Mouse (Mus musculus) forebrain, postnatal 0 days (tissue): ENCODE results near the gene Ajap1. TPM values are rescaled to one million over a fixed set of nuclear protein-coding genes. Genes with fewer than 3 reads are reported as not detected.

Experiments used
- ATAC-seq: fragments of 200-750 bp; cut with Nextera tagmentation; 2 replicates; pipeline ENCODE4 v1.8.0; 2017; ENCODE audit warnings: mild to moderate bottlenecking, moderate library complexity
- DNase-seq: peaks from one replicate; pipeline ENCODE4 v3.0.0-alpha.2; 2015
- H3K27ac ChIP-seq: fragments of 300-500 bp; sonication (generic); 2 replicates; pipeline ENCODE4 v1.5.1; 2014; ENCODE audit warnings: low read depth, mild to moderate bottlenecking, antibody characterized with exemption, low read length, moderate library complexity, mixed read lengths
- H3K27me3 ChIP-seq: fragments of 300-500 bp; sonication (generic); 2 replicates; pipeline ENCODE4 v1.6.1; 2014; ENCODE audit warnings: mild to moderate bottlenecking, low read length, mixed read lengths; ENCODE audit not compliant: insufficient read depth
- H3K36me3 ChIP-seq: fragments of 300-500 bp; sonication (generic); 2 replicates; pipeline ENCODE4 v1.6.1; 2014; ENCODE audit warnings: mild to moderate bottlenecking, moderate library complexity; ENCODE audit not compliant: insufficient read depth
- H3K4me1 ChIP-seq: fragments of 300-500 bp; sonication (generic); 2 replicates; pipeline ENCODE4 v1.6.1; 2014; ENCODE audit warnings: antibody characterized with exemption; ENCODE audit not compliant: insufficient read depth
- H3K4me2 ChIP-seq: fragments of 300-500 bp; sonication (generic); 2 replicates; pipeline ENCODE4 v1.6.1; 2014; ENCODE audit warnings: low read depth, mild to moderate bottlenecking, moderate library complexity
- H3K4me3 ChIP-seq: fragments of 300-500 bp; sonication (generic); 2 replicates; pipeline ENCODE4 v1.5.1; 2014; ENCODE audit warnings: low read depth, low read length, mixed read lengths
- H3K9ac ChIP-seq: fragments of 300-500 bp; sonication (generic); 2 replicates; pipeline ENCODE4 v1.6.1; 2014; ENCODE audit warnings: mild to moderate bottlenecking
- H3K9me3 ChIP-seq: fragments of 300-500 bp; sonication (generic); 2 replicates; pipeline ENCODE4 v1.6.1; 2016; ENCODE audit warnings: low read length
- CTCF ChIP-seq: sonication (generic); IDR thresholded peaks from 2 replicates; pipeline ENCODE4 v1.5.1; 2016; ENCODE audit warnings: antibody characterized with exemption, control low read depth, low read depth
- WGBS: fragments of 180-500 bp; shearing (Covaris S2); extraction: QIAGEN DNeasy Blood & Tissue Kit; methylation state at CpG from one replicate; pipeline ENCODE4 v1.1.7; 2014; 5-methylcytosine and 5-hydroxymethylcytosine counted together
- polyA plus RNA-seq: library from polyadenylated mRNA; unstranded; fragments of >200 nt; fragmentation: Nextera tagmentation; extraction: Ambion mirVana; gene quantifications from 2 replicates; pipeline ENCODE4 v1.2.1, GENCODE M21; 2015
- total RNA-seq: library from RNA; depleted of rRNA; stranded (reverse); fragments of >200 nt; gene quantifications from 2 replicates; pipeline ENCODE4 v1.2.3, GENCODE M21; 2014; rRNA removed

Ajap1 gene
- total RNA-seq (26.5 and 40.4 TPM in 2 replicates), polyA plus RNA-seq (15.9 and 22.9 TPM in 2 replicates)

GRCm38 (mm10) chr4:153482459-153483338 is at the start of gene Ajap1:
TSS of gene Ajap1 (minus strand) at chr4:153482811.
- peaks cover 16% of the 10 kb centered on the region for H3K4me1 ChIP-seq
- ATAC-seq (peak; percentile 38), DNase-seq (peak; percentile 75)
- H3K4me2 ChIP-seq = peak within 1 kb of the TSS; percentile 76
- peak within 1 kb of the TSS; percentile 67; the same call in 1 of the 2 replicates for H3K27ac ChIP-seq
- no peaks in the 10 kb centered on the region for H3K36me3 ChIP-seq
- peak within 1 kb of the TSS; percentile 58 for H3K4me3 ChIP-seq
- H3K9me3 ChIP-seq = no peaks in the 10 kb centered on the region
- peak within 1 kb of the TSS; percentile 66 for H3K9ac ChIP-seq
- H3K27me3 ChIP-seq = peaks cover 13% of the 10 kb centered on the region
- TF ChIP-seq CTCF = no peak
- under 1% methylated on average over 78 of the region's 114 CpGs for WGBS

- Histone ChIP-seq H3K4me1 (no peaks in the 10 kb centered on the region), H3K4me2 (no peak overlapping the region), H3K36me3 (no peaks in the 10 kb centered on the region), H3K9me3 (no peaks in the 10 kb centered on the region), H3K27me3 (no peaks in the 10 kb centered on the region), H3K4me3 (no peak overlapping the region), H3K27ac (no peak overlapping the region), H3K9ac (no peak overlapping the region)
- ATAC-seq = no peak
- no peak for TF ChIP-seq CTCF
- WGBS = 78% methylated on average over 14 of the region's 14 CpGs
- DNase-seq = no peak
These were observed 47.9 kb upstream of the Ajap1 start for GRCm38 (mm10) chr4:153530536-153530935.

- H3K4me3 ChIP-seq = no peak overlapping the region
- H3K4me1 ChIP-seq = no peaks in the 10 kb centered on the region
- H3K27ac ChIP-seq = no peak overlapping the region
- TF ChIP-seq CTCF = no peak
- no peak for ATAC-seq
- H3K27me3 ChIP-seq = no peaks in the 10 kb centered on the region
- H3K9ac ChIP-seq = no peak overlapping the region
- H3K9me3 ChIP-seq = no peaks in the 10 kb centered on the region
- no peak overlapping the region for H3K4me2 ChIP-seq
- DNase-seq = no peak
- 15% methylated on average over 1 of the region's 1 CpGs for WGBS
- H3K36me3 ChIP-seq = no peaks in the 10 kb centered on the region
These were observed 39.0 kb upstream of the Ajap1 start for GRCm38 (mm10) chr4:153521601-153522000.

- Histone ChIP-seq H3K9ac (no peak overlapping the region), H3K36me3 (no peaks in the 10 kb centered on the region), H3K27me3 (no peaks in the 10 kb centered on the region), H3K9me3 (no peaks in the 10 kb centered on the region), H3K4me3 (no peak overlapping the region), H3K4me2 (no peak overlapping the region), H3K27ac (no peak overlapping the region), H3K4me1 (no peaks in the 10 kb centered on the region)
- no peak for TF ChIP-seq CTCF
- no peak for ATAC-seq
- DNase-seq = no peak
- WGBS = 79% methylated on average over 3 of the region's 3 CpGs
These were observed 37.3 kb upstream of the Ajap1 start for GRCm38 (mm10) chr4:153519888-153520287.

GRCm38 (mm10) chr4:153519289-153519688 is 36.7 kb upstream of the Ajap1 start:
- Histone ChIP-seq H3K27ac (no peak overlapping the region), H3K27me3 (no peaks in the 10 kb centered on the region), H3K4me3 (no peak overlapping the region), H3K4me1 (no peaks in the 10 kb centered on the region), H3K4me2 (no peak overlapping the region), H3K9me3 (no peaks in the 10 kb centered on the region), H3K9ac (no peak overlapping the region), H3K36me3 (no peaks in the 10 kb centered on the region)
- DNase-seq (no peak), ATAC-seq (no peak)
- TF ChIP-seq CTCF = no peak
- WGBS = 83% methylated on average over 1 of the region's 1 CpGs

GRCm38 (mm10) chr4:153515786-153516185 is 33.2 kb upstream of the Ajap1 start:
- Histone ChIP-seq H3K9ac (no peak overlapping the region), H3K27ac (no peak overlapping the region), H3K4me2 (no peak overlapping the region), H3K4me3 (no peak overlapping the region), H3K27me3 (no peaks in the 10 kb centered on the region), H3K9me3 (no peaks in the 10 kb centered on the region), H3K4me1 (no peaks in the 10 kb centered on the region), H3K36me3 (no peaks in the 10 kb centered on the region)
- no peak for TF ChIP-seq CTCF
- DNase-seq = no peak
- WGBS = 47% methylated on average over 10 of the region's 10 CpGs
- no peak for ATAC-seq

GRCm38 (mm10) chr4:153514071-153514470 is 31.5 kb upstream of the Ajap1 start:
- ATAC-seq = no peak
- Histone ChIP-seq H3K27me3 (no peaks in the 10 kb centered on the region), H3K9me3 (no peaks in the 10 kb centered on the region), H3K4me1 (no peaks in the 10 kb centered on the region), H3K27ac (no peak overlapping the region), H3K36me3 (no peaks in the 10 kb centered on the region), H3K4me2 (no peak overlapping the region), H3K4me3 (no peak overlapping the region), H3K9ac (no peak overlapping the region)
- 79% methylated on average over 6 of the region's 6 CpGs for WGBS
- no peak for TF ChIP-seq CTCF
- DNase-seq = no peak
